Mouse (Mus musculus) heart, postnatal 4 days (tissue): ENCODE results near the gene Pnma1. TPM values are rescaled to one million over a fixed set of nuclear protein-coding genes. Genes with fewer than 3 reads are reported as not detected.
A peak's percentile ranks its signal among the peaks of the same experiment; 100 is the strongest.

Source experiments
- DNase-seq: peaks from one replicate; pipeline ENCODE4 v3.0.0; 2021
- total RNA-seq, 2 experiments: library from RNA; stranded (reverse); gene quantifications; 2 replicates each; pipeline ENCODE4 v1.2.3; 2021

The Pnma1 gene
- total RNA-seq, 2 experiments from 2014 or later = 0.54 to 0.62 TPM

DNA sequence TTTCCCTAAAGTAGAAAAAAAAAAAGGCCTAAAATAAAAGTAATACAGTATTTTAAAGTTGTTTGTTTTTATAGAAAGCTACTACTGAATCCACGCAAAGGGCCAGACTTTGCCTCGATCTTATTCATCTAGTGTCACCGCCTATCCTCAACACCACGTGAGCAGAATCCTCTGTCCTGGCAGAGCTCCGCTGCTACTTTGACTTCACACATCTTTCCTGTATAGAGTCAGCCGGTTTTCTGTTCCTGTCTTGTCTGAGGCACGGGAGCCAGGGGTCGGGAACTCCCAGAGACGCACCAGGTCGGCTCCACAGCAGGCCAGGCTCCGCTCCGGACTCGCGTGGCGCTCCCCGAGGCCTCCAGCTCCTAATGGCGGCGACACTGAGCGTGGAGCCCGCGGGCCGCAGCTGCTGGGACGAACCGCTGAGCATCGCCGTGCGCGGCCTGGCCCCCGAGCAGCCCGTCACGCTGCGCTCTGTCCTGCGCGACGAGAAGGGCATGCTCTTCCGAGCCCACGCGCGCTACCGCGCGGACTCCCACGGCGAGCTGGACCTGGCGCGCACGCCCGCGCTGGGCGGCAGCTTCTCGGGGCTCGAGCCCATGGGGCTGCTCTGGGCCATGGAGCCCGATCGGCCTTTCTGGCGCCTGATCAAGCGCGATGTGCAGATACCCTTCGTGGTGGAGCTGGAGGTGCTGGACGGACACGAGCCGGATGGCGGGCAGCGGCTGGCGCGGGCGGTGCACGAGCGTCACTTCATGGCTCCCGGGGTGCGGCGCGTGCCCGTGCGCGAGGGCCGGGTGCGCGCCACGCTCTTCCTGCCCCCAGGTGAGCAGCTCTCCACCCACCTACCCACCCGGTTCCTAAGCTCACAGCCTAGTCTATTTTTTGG lies 47.4 kb downstream of the Pnma1 start, which contains the start of gene Acot6:
Acot6 (plus strand) TSS at position 51 of the 889 bp plus-strand sequence.
- peak; percentile 52 for DNase-seq

DNA sequence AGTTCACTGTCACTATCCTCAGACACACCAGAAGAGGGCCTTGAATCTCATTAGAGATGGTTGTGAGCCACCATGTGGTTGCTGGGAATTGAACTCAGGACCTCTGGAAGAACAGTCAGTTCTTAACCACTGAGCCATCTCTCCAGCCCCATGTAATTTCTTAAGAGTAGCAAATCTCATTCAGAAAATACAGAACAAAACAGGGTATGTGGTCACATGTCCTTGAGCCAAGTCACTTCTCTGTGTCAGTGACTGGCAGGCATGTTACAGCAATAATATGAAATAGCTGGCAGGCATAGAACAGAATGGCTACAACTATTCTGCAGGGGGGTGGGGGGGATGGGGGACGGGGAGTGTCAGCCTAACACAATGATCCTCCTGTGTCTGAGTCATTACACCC lies 48.2 kb downstream of the Pnma1 start:
- DNase-seq = no peak

DNA sequence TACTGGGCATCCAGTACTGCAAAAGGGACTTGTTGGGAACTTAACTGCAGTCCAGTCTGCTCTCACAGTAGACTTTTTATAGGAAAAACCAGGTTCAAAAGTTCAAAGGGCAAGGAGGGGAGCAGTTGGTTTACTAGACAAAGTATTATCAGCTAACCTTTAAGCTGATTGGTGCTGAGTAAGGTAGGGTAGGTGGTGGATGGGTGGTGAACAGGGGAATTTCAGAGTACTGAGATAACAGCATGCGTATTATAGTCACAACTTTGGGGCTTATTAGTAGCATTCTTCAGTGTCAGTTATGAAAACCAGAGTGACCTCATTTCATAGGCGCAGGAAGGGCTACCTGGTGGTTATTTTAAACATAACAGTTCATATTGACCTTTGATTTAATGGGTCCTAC lies 48.7 kb downstream of the Pnma1 start:
- DNase-seq = no peak

Other genes with a start within 250 kb of the Pnma1 start
- gene Numb, start 226.6 kb downstream of the Pnma1 start, total RNA-seq = 10 to 100 TPM; 34.5 to 37.1 TPM
- gene Riox1, start 197.9 kb downstream of the Pnma1 start, total RNA-seq = 10 to 100 TPM; 10.6 to 10.8 TPM
- under 1 TPM in 1 of 2 experiments, not detected in 1; 0.09 TPM for gene Heatr4, start 163.6 kb downstream of the Pnma1 start, total RNA-seq
- 100 to 1,000 TPM; 204 to 209 TPM for gene Acot2, start 160.6 kb downstream of the Pnma1 start, total RNA-seq
- gene Acot1, start 139.0 kb downstream of the Pnma1 start, total RNA-seq = 100 to 1,000 TPM; 161 to 177 TPM
- gene Acot4, start 110.1 kb downstream of the Pnma1 start, total RNA-seq = 1 to 10 TPM; 1.3 to 1.5 TPM
- gene Gm49366, start 109.6 kb downstream of the Pnma1 start, total RNA-seq = not detected
- 1 to 10 TPM; 2.2 to 2.5 TPM for gene Acot3, start 96.3 kb downstream of the Pnma1 start, total RNA-seq
- gene Acot5, start 79.2 kb downstream of the Pnma1 start, total RNA-seq = under 1 TPM in 1 of 2 experiments, not detected in 1; 0.21 TPM
- 1 to 10 TPM; 2.9 to 3.4 TPM for gene Acot6, start 47.8 kb downstream of the Pnma1 start, total RNA-seq
- 10 to 100 TPM in 1 of 2 experiments, 1 to 10 TPM in 1; 9.2 to 12.3 TPM for gene Dnal1, start 34.1 kb downstream of the Pnma1 start, total RNA-seq
- 10 to 100 TPM; 18.5 to 18.6 TPM for gene Elmsan1, start 70.4 kb upstream of the Pnma1 start, total RNA-seq
- gene Ptgr2, start 136.7 kb upstream of the Pnma1 start, total RNA-seq = 100 to 1,000 TPM; 127 to 132 TPM
- 10 to 100 TPM; 37.3 to 38.1 TPM for gene Zfp410, start 168.4 kb upstream of the Pnma1 start, total RNA-seq
- 10 to 100 TPM; 91.6 to 94.9 TPM for gene Coq6, start 213.2 kb upstream of the Pnma1 start, total RNA-seq
- 1 to 10 TPM; 4.0 to 4.3 TPM for gene Fam161b, start 213.3 kb upstream of the Pnma1 start, total RNA-seq